Mouse (Mus musculus) forebrain, postnatal 0 days (tissue): ENCODE measurements around the gene Dlgap4. TPM values are rescaled to one million over a fixed set of nuclear protein-coding genes. Genes with fewer than 3 reads are reported as not detected.

Source experiments
- ATAC-seq: fragments of 200-750 bp; cut with Nextera tagmentation; 2 replicates; pipeline ENCODE4 v1.8.0; 2017; ENCODE audit warnings: mild to moderate bottlenecking, moderate library complexity
- DNase-seq: peaks from one replicate; pipeline ENCODE4 v3.0.0-alpha.2; 2015
- H3K27ac ChIP-seq: fragments of 300-500 bp; sonication (generic); 2 replicates; pipeline ENCODE4 v1.5.1; 2014; ENCODE audit warnings: low read depth, mild to moderate bottlenecking, antibody characterized with exemption, low read length, moderate library complexity, mixed read lengths
- H3K27me3 ChIP-seq: fragments of 300-500 bp; sonication (generic); 2 replicates; pipeline ENCODE4 v1.6.1; 2014; ENCODE audit warnings: mild to moderate bottlenecking, low read length, mixed read lengths; ENCODE audit not compliant: insufficient read depth
- H3K36me3 ChIP-seq: fragments of 300-500 bp; sonication (generic); 2 replicates; pipeline ENCODE4 v1.6.1; 2014; ENCODE audit warnings: mild to moderate bottlenecking, moderate library complexity; ENCODE audit not compliant: insufficient read depth
- H3K4me1 ChIP-seq: fragments of 300-500 bp; sonication (generic); 2 replicates; pipeline ENCODE4 v1.6.1; 2014; ENCODE audit warnings: antibody characterized with exemption; ENCODE audit not compliant: insufficient read depth
- H3K4me2 ChIP-seq: fragments of 300-500 bp; sonication (generic); 2 replicates; pipeline ENCODE4 v1.6.1; 2014; ENCODE audit warnings: low read depth, mild to moderate bottlenecking, moderate library complexity
- H3K4me3 ChIP-seq: fragments of 300-500 bp; sonication (generic); 2 replicates; pipeline ENCODE4 v1.5.1; 2014; ENCODE audit warnings: low read depth, low read length, mixed read lengths
- H3K9ac ChIP-seq: fragments of 300-500 bp; sonication (generic); 2 replicates; pipeline ENCODE4 v1.6.1; 2014; ENCODE audit warnings: mild to moderate bottlenecking
- H3K9me3 ChIP-seq: fragments of 300-500 bp; sonication (generic); 2 replicates; pipeline ENCODE4 v1.6.1; 2016; ENCODE audit warnings: low read length
- CTCF ChIP-seq: sonication (generic); IDR thresholded peaks from 2 replicates; pipeline ENCODE4 v1.5.1; 2016; ENCODE audit warnings: antibody characterized with exemption, control low read depth, low read depth
- WGBS: fragments of 180-500 bp; shearing (Covaris S2); extraction: QIAGEN DNeasy Blood & Tissue Kit; methylation state at CpG from one replicate; pipeline ENCODE4 v1.1.7; 2014; 5-methylcytosine and 5-hydroxymethylcytosine counted together
- polyA plus RNA-seq: library from polyadenylated mRNA; unstranded; fragments of >200 nt; fragmentation: Nextera tagmentation; extraction: Ambion mirVana; gene quantifications from 2 replicates; pipeline ENCODE4 v1.2.1, GENCODE M21; 2015
- total RNA-seq: library from RNA; depleted of rRNA; stranded (reverse); fragments of >200 nt; gene quantifications from 2 replicates; pipeline ENCODE4 v1.2.3, GENCODE M21; 2014

The Dlgap4 gene
- total and polyA plus RNA-seq, 2 experiments from 2014 or later: 218 to 354 TPM

- no peak overlapping the region for H3K4me3 ChIP-seq
- H3K4me2 ChIP-seq: no peak overlapping the region
- no peak overlapping the region for H3K9ac ChIP-seq
- H3K4me1 ChIP-seq: peaks cover 22% of the 10 kb centered on the region; the same call in 1 of the 2 replicates
- H3K36me3 ChIP-seq: no peaks in the 10 kb centered on the region
- ATAC-seq (no peak), DNase-seq (no peak)
- 63% methylated on average over 5 of the region's 5 CpGs for WGBS
- H3K27me3 ChIP-seq: no peaks in the 10 kb centered on the region
- peak overlapping the region; percentile 21; the same call in 1 of the 2 replicates for H3K27ac ChIP-seq
- TF ChIP-seq CTCF: no peak
- H3K9me3 ChIP-seq: no peaks in the 10 kb centered on the region
Observed at GRCm38 (mm10) chr2:156718793-156719192, 105.3 kb downstream of the Dlgap4 start.

GRCm38 (mm10) chr2:156719549-156720312 lies 106.2 kb downstream of the Dlgap4 start:
- Histone ChIP-seq H3K9ac (peak overlapping the region; percentile 100), H3K9me3 (no peaks in the 10 kb centered on the region), H3K27me3 (no peaks in the 10 kb centered on the region), H3K4me3 (peak overlapping the region; percentile 94), H3K27ac (peak overlapping the region; percentile 98), H3K4me2 (peak overlapping the region; percentile 70), H3K4me1 (peaks cover 30% of the 10 kb centered on the region; the same call in 1 of the 2 replicates), H3K36me3 (no peaks in the 10 kb centered on the region)
- WGBS: 82% methylated on average over 8 of the region's 8 CpGs
- TF ChIP-seq CTCF: no peak
- no peak for DNase-seq
- no peak for ATAC-seq

- Histone ChIP-seq H3K4me1 (peaks cover 32% of the 10 kb centered on the region; the same call in 1 of the 2 replicates), H3K27me3 (no peaks in the 10 kb centered on the region), H3K4me2 (peak overlapping the region; percentile 70), H3K27ac (peak overlapping the region; percentile 98), H3K4me3 (peak overlapping the region; percentile 94), H3K9me3 (no peaks in the 10 kb centered on the region), H3K36me3 (no peaks in the 10 kb centered on the region), H3K9ac (peak overlapping the region; percentile 100)
- DNase-seq: no peak
- TF ChIP-seq CTCF: no peak
- ATAC-seq: no peak
- under 1% methylated on average over 10 of the region's 10 CpGs for WGBS
Observed at GRCm38 (mm10) chr2:156720313-156720674, 106.8 kb downstream of the Dlgap4 start.

GRCm38 (mm10) chr2:156720675-156721553 lies 107.4 kb downstream of the Dlgap4 start:
- H3K9me3 ChIP-seq: no peaks in the 10 kb centered on the region

GRCm38 (mm10) chr2:156721554-156722070 lies 108.1 kb downstream of the Dlgap4 start:
- Histone ChIP-seq H3K27me3 (no peaks in the 10 kb centered on the region), H3K4me2 (peak overlapping the region; percentile 70), H3K9me3 (no peaks in the 10 kb centered on the region), H3K9ac (peak overlapping the region; percentile 100), H3K4me3 (peak overlapping the region; percentile 94), H3K27ac (peak overlapping the region; percentile 98), H3K4me1 (peaks cover 46% of the 10 kb centered on the region), H3K36me3 (no peaks in the 10 kb centered on the region)
- no peak for DNase-seq
- ATAC-seq: no peak
- TF ChIP-seq CTCF: no peak
- WGBS: under 1% methylated on average over 17 of the region's 17 CpGs

More at GRCm38 (mm10) chr2:156720675-156721553, 107.4 kb downstream of the Dlgap4 start:
- peak; percentile 86 for ATAC-seq
- H3K27me3 ChIP-seq: no peaks in the 10 kb centered on the region
- H3K27ac ChIP-seq: peak overlapping the region; percentile 98
- H3K4me3 ChIP-seq: peak overlapping the region; percentile 94
- H3K9ac ChIP-seq: peak overlapping the region; percentile 100
- peak overlapping the region; percentile 70 for H3K4me2 ChIP-seq
- H3K4me1 ChIP-seq: peaks cover 39% of the 10 kb centered on the region
- DNase-seq: peak; percentile 98
- peak; percentile 69 for TF ChIP-seq CTCF
- WGBS: 5% methylated on average over 113 of the region's 114 CpGs
- H3K36me3 ChIP-seq: no peaks in the 10 kb centered on the region

GRCm38 (mm10) chr2:156722071-156722575 lies 108.6 kb downstream of the Dlgap4 start:
- Histone ChIP-seq H3K4me1 (peaks cover 50% of the 10 kb centered on the region), H3K36me3 (no peaks in the 10 kb centered on the region), H3K9ac (peak overlapping the region; percentile 100), H3K4me2 (peak overlapping the region; percentile 70), H3K4me3 (peak overlapping the region; percentile 94), H3K27ac (peak overlapping the region; percentile 98), H3K27me3 (no peaks in the 10 kb centered on the region), H3K9me3 (no peaks in the 10 kb centered on the region)
- DNase-seq: peak; percentile 50
- 0 out of 2 replicates have a peak, but pooled peaks have one; percentile 6 for TF ChIP-seq CTCF
- under 1% methylated on average over 15 of the region's 15 CpGs for WGBS
- no peak for ATAC-seq
